Comparison of ENCODE assay signal across 10 mouse cellular contexts in the genomic region with DNA sequence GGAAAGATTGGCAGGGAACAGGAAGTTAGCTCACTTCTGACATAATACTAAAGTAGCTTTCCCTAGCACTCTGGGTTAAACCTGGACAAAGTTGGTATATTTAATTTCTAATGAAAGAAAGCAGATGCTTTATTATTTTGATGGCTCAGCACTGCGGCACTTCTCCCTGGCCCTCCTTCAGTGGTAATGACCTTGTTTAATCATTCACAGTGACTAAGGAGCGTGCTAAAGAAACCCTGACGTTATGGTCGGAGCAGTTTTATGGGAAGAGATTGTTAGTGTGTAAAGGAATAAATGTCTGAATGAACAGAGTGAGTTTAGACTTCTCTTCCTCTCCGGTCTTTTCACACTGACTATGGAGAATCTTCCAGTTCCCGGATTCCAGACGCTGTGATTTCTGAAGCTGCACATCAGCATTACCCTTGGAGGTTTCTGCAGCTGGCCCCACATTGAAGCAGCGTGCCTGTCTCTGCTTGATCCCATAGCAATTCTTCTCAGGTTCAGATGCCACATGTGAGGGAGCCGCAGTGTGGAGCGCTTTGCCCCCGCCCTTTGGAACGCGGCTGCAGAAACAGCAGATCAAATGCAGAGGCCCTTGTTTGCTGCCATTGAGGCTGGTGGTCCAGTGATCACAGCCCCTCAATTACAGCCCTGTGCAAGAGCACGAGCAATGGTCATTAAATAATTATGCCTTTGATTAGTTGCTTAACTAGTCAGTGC.
DNase-seq lines count a peak whose midpoint lies in the region; ATAC-seq and TF ChIP-seq lines count a peak whose summit lies in the region.
"Had no signal": no experiment of that assay in that cellular context is flagged by ENCODE, and none has a peak within 500 bp of the region (broad histone marks: within the 10 kb centered on the region; RNA-seq: fewer than 3 reads in every experiment).

No protein-coding gene starts in this region.

- no peak overlapping the region for H3K4me3 ChIP-seq in hindbrain, embryonic 13.5 days
- H3K4me3 ChIP-seq in kidney, postnatal 0 days (replicated peaks; ENCODE audit: low read depth, low read length), result no peak overlapping the region
- no peak overlapping the region for H3K4me3 ChIP-seq in midbrain, postnatal 0 days (ENCODE audit: low read depth, low read length)

- H3K27me3 ChIP-seq in hindbrain, embryonic 13.5 days, result no peaks in the 10 kb centered on the region
- no peaks in the 10 kb centered on the region for H3K27me3 ChIP-seq in kidney, postnatal 0 days (ENCODE audit: insufficient read depth, low read length)
- H3K27me3 ChIP-seq in midbrain, postnatal 0 days (ENCODE audit: insufficient read depth, low read length), result no peaks in the 10 kb centered on the region

- DNase-seq in embryo, embryonic 9.5 days (ENCODE audit: extremely low spot score), result peak; percentile 34
- DNase-seq in kidney, postnatal 0 days (ENCODE audit: low spot score), result peak; percentile 33
- no peak for DNase-seq in midbrain, postnatal 0 days (ENCODE audit: low spot score)
- DNase-seq in adipocyte (ENCODE audit: low spot score), result no peak
- DNase-seq in cerebellum, postnatal 10 days, result no peak
- DNase-seq in left cerebral cortex, adult 18-20 months (ENCODE audit: low spot score in 2 of 2), result no peak
- DNase-seq: gastrocnemius, postnatal 10 days; heart, postnatal 14 days; liver had no signal

- H3K4me2 ChIP-seq in hindbrain, embryonic 13.5 days, result no peak overlapping the region
- no peak overlapping the region for H3K4me2 ChIP-seq in kidney, postnatal 0 days (ENCODE audit: low read length)
- H3K4me2 ChIP-seq in midbrain, postnatal 0 days (ENCODE audit: low read depth, low read length, poor library complexity, severe bottlenecking), result no peak overlapping the region

- WGBS in hindbrain, embryonic 13.5 days, result 42% methylated on average over 14 of the region's 14 CpGs
- WGBS in kidney, postnatal 0 days, result 20% methylated on average over 14 of the region's 14 CpGs
- 43% methylated on average over 14 of the region's 14 CpGs for WGBS in midbrain, postnatal 0 days

- TF ChIP-seq CTCF in kidney, postnatal 0 days (IDR thresholded peaks at IDR 0.05; ENCODE audit: low read depth), result no peak
- TF ChIP-seq CTCF in midbrain, postnatal 0 days (IDR thresholded peaks at IDR 0.05), result no peak

- ATAC-seq in hindbrain, embryonic 13.5 days (ENCODE audit: low FRiP score), result no peak
- peak; percentile 79 for ATAC-seq in kidney, postnatal 0 days (replicated peaks; ENCODE audit: low FRiP score, low read depth)
- no peak for ATAC-seq in midbrain, postnatal 0 days (ENCODE audit: low FRiP score)

- H3K9ac ChIP-seq in hindbrain, embryonic 13.5 days, result peak overlapping the region; percentile 49
- no peak overlapping the region for H3K9ac ChIP-seq in kidney, postnatal 0 days (ENCODE audit: low read depth, low read length)
- no peak overlapping the region for H3K9ac ChIP-seq in midbrain, postnatal 0 days (replicated peaks; ENCODE audit: low read length, poor library complexity, severe bottlenecking)

- H3K4me1 ChIP-seq in hindbrain, embryonic 13.5 days (replicated peaks), result peaks cover 19% of the 10 kb centered on the region
- H3K4me1 ChIP-seq in kidney, postnatal 0 days (replicated peaks; ENCODE audit: insufficient read depth, low read length), result peaks cover 2% of the 10 kb centered on the region; the same call in 1 of the 2 replicates
- H3K4me1 ChIP-seq in midbrain, postnatal 0 days (ENCODE audit: insufficient read depth, low read length), result no peaks in the 10 kb centered on the region

- no peaks in the 10 kb centered on the region for H3K9me3 ChIP-seq in hindbrain, embryonic 13.5 days
- H3K9me3 ChIP-seq in kidney, postnatal 0 days (replicated peaks; ENCODE audit: low read length), result no peaks in the 10 kb centered on the region
- no peaks in the 10 kb centered on the region for H3K9me3 ChIP-seq in midbrain, postnatal 0 days (ENCODE audit: low read length)

- H3K36me3 ChIP-seq in hindbrain, embryonic 13.5 days, result peaks cover 4% of the 10 kb centered on the region
- 0 out of 2 replicates have a peak, but pooled peaks cover 3% of the 10 kb centered on the region for H3K36me3 ChIP-seq in kidney, postnatal 0 days (ENCODE audit: insufficient read depth, low read length)
- no peaks in the 10 kb centered on the region; the same call in 1 of the 2 replicates for H3K36me3 ChIP-seq in midbrain, postnatal 0 days (ENCODE audit: insufficient read depth, low read length)

- peak overlapping the region; percentile 55; the same call in 1 of the 2 replicates for H3K27ac ChIP-seq in hindbrain, embryonic 13.5 days
- no peak overlapping the region for H3K27ac ChIP-seq in kidney, postnatal 0 days
- 0 out of 2 replicates have a peak overlapping the region, but pooled peaks have one; percentile 34 for H3K27ac ChIP-seq in midbrain, postnatal 0 days (ENCODE audit: low read depth, low read length)

Comparison
In these comparisons a context has a peak if more than half of its experiments do, and no peak if none do; other contexts are left out.
1. DNase-seq: peak in embryo, embryonic 9.5 days (single experiment) and kidney, postnatal 0 days (single experiment); none in midbrain, postnatal 0 days (single experiment), adipocyte (single experiment), cerebellum, postnatal 10 days (0 of 2) and left cerebral cortex, adult 18-20 months (0 of 2).